Mouse (Mus musculus) spleen, adult 18-20 months (tissue): ENCODE data around the gene Shc2.
A peak's percentile ranks its signal among the peaks of the same experiment; 100 is the strongest.

Source experiments
- DNase-seq, 2 experiments: peaks; one replicate each; pipeline ENCODE4 v3.0.0; 2022; ENCODE audit warnings: mixed read lengths in 2 of 2

The Shc2 gene

DNA sequence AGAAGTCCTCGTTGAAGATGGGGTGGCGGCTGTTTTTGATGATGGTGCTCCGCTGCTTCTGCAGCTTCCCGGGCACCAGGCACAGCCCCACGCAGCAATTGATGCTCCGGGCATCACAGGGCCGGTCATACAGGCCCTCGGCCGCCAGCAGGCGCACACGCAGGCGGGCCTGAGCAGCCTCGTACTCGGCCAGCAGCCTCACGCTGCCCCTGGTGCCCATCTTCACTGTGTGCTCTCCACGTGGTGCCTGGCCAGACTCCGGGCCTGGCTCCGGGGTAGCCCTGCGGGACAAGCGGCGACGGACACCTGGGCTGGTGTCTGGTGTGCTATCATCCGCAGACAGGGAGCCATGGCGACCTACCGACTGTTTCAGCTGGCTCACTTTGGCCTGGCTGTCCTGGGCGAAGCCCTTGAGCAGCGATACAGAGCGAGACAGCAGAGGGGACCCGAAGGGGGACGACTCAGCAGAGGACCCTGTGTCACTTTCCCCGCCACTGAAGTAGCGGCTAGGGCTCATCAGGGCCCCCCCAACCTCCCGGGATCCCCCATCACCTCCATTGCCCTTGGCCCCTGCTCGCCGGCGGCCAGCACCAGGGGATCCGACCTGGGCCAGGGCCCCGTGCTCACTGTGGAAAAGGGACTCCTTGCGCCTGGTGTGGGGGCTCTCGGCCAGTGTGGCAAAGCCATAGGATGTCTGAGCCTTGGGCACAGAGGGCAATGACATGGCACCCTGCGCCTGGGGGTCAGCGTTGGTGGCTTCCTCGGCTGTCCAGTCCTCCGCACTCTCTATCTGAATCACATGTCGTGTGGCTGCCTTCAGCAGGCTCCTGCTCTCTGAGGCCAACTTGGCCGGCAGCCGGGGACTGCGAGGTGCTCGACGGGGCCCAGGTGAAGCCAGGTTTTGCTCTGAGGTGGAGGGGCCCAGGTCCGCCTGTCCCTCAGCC, 25.3 kb downstream of the Shc2 start:
- DNase-seq: no peak

DNA sequence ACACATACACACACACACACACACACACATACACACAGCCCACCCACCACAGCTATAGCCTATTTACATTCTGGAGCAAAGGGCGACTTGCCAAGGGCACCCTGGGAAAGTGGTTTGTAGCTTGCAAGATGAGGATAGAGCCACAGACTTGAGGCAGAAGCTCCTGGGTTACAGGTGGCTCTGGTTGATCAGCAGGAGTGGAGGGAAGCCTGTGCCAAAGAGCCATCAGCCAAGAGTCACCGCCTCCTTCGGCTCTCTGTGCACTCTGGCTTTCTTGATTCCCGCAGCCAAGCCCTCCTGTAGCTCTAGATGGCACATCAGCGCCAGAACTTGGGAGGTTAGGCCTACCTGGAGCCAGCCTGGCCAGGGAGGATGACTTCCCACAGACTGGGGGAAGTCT, 26.4 kb downstream of the Shc2 start:
- no peak for DNase-seq

DNA sequence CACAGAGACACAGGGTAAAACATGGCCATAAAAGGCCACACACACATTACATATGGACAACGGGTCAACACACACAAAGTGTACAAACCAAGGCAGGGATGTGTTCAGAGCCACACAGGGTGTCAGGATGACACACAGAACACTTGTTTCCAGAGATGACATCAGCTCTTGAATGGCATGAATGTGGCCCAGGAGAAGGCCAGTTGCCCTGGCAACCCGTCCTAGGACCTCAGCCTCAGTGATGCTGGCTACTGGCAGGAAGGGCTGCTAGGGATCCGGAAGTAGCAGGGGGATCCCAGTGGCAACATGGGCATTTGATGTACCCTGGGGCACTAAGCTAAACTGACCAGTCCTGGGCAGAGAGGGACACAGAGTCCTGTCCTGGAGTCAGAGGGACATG, 28.4 kb downstream of the Shc2 start:
- DNase-seq: no peak

DNA sequence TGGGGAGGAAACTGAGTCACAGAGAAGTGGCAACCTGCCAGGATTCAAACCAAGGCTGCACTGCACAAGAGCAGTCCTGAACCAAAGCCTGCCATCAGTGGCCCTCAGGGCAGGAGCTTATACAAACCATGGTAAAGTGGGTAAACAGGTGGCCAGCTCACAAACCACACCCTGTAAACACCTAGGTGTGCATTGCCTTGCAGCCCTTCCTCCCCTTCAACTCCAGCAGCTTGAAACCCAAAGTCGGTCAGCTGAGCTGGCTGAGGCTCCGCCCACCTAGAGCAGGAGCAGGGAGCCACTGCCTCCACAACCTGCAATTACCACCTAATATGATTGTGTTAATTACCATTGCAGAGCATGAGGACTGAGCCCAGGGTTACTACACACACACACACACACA, 29.8 kb downstream of the Shc2 start:
- DNase-seq: no peak

DNA sequence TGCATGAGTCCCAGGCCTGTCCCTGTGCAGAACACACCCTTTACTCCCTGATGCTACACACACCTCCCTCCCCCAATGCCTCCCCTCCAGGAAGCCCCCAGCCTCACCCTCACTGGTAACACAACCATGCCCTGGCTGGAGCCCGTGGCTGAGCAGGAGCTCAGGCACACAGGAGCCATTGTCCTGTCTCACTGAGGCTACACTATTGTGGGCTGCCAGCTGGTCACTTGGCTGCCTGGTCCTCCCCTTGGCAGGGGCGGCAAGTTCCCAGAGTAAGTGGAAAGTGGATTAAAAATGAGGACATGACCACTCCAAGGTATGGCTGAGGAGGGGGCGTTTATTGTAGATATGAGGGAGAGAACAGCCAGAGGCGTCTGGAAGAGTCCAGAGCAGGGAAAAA, 31.2 kb downstream of the Shc2 start:
- no peak for DNase-seq

DNA sequence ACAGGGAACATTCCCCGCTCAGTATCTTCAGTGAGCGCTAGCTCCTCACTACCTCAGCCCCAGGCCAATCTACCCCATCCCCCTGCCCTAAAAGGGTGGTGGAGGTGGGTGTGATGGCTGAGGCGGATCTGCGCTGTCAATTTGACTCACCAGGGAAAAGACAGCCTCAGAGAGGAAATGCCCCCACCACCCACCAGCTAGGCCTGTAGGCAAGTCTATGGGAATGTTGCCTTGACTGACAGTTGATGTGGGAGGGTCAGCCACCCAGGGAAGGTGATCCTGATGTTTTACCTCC, 39.8 kb downstream of the Shc2 start:
- no peak for DNase-seq

DNA sequence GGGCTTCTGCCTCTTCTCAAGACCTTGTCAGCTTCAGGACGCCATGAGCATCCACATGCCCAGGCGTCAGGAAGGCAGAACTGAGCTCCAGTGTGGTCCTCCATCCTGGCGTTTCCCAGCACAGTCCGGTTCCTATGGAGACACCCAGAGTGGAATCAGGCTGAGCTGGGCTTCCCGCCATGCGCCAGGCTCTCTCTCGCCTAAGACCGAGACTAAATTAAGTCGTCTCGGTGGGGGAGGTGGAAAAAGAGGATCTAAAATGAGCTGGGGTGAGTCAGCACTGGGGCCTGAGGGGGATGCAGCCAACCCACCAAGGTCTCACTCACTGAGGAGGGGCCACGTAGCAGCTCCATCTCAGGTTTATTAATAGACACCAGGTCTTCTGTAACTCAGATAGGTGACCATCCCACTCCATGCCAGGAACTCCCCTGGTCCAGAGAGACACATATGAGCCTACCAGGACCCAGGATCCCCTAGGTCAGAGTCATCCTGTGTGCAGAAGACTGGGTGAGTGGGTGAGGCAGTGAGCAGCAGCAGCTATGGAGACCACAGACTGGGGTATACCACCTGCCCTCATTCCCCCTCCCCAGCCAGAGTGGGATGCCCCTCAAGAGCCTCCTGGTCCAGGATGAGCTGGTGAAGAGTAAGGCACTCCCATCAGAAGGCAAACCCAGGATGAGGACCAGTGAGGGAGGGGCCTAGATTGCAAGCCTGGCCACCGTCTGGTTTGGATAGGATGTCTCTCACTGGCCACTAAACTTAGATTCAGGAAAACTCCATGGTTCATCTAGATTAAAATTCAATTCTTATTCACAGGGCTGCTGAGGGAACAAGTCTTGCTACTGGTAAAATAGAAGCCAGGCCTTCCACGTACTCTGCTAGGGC, 40.4 kb downstream of the Shc2 start:
- no peak for DNase-seq

DNA sequence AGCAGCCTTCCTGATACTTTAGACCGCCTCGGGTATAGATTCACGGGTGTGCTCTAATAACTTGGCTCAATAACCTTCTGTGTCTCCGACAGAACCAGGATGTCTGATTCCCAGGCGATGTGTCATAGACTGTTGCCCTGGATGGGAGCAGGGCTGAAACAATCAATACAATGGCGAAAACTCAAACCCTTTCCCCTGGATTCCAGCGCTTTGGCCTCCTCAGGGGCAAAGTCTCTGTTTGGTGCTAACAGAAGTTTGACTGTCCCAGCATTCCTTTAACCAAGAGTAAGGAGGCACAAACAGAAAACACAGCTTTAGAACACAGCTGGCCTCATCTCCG, 42.2 kb downstream of the Shc2 start:
- DNase-seq: no peak

DNA sequence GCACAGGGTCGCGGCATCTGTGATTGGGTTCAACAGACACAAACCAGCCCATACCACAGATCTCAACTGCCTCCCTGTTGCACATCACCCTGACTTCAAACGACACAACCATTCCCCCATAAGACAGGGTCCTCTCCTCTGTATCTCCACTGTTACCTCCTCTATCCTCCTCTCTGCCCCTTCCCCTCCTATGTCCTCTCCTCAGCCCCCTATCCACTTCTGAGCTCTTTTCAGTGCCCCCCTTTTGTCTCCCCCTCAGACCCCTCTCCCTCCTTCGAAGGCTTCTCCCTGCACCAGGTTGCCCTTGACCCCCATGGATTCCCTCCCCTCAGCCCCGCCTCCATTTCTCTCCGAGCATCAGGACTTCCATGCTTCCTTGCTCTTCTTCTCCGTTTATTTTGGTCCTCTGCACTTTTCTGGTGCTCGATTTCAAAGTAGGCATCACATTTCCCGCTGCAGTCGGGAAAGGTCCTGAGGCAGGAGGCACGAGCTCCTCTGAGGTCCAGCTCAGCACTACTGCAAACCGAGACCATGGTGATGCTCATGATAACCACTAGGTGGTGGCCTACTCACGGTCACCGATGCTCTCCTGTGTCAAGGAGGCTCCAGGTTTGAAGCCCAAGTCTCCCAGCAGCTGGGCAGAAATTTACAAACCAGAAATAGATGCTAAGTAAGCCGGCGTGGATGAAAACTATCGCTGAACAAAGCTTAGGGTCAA, 42.7 kb downstream of the Shc2 start:
- peak in 1 of 2 experiments; percentile 33 for DNase-seq

DNA sequence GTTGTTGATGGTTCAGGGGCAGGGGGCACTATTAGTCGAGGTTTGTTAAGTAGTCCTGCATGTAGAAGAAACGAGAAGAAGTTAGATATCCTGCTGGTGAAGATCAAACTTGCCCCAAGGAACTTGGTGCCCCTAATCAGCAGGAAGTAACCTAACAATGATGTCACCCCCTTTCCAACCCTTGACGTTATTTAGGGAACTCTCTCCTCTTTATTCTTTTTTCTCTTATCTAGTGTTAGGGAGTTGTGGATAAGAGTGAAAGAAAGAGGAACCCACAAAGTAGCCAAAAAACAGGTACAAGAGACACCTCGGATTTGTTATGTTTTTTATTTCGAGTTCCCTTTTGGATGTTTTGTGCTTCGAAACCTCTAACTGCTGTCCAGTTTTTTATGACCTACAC, 43.6 kb downstream of the Shc2 start:
- DNase-seq: no peak

DNA sequence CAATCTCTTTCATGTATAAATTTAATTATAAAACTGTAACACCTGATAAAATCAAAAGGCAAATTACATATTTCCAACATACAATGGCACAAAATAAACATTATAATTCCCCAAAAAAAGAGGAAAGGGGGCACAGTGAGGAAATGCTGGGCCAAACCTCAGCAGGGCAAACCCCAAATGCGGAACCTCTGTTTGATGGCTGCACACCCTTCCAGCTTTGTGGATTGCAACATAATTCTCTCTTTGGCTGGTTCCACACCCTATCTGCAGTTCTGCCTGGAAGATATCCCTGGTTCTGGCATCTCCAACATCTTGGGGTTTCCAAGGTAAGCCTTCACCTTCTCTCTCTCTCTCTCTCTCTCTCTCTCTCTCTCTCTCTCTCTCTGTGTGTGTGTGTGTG, 47.0 kb downstream of the Shc2 start:
- no peak for DNase-seq

DNA sequence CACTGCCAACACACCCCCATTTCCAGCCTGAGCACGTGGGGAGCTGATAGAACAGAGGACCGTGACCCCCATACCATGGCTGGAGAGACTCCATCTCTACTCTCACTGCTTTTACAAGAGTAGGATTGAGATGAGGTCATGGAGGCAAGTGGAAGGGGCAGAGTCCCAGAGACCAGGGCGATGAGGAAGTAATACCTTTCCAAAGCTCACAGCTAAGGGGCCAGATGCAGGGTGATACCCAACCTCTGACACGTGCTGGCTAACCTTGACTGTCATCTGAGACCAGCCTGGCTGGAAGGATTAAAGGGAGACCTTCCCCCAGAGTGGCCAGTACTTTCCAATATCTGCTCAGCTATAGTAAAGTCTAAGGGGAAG, 50.0 kb downstream of the Shc2 start:
- DNase-seq: no peak

DNA sequence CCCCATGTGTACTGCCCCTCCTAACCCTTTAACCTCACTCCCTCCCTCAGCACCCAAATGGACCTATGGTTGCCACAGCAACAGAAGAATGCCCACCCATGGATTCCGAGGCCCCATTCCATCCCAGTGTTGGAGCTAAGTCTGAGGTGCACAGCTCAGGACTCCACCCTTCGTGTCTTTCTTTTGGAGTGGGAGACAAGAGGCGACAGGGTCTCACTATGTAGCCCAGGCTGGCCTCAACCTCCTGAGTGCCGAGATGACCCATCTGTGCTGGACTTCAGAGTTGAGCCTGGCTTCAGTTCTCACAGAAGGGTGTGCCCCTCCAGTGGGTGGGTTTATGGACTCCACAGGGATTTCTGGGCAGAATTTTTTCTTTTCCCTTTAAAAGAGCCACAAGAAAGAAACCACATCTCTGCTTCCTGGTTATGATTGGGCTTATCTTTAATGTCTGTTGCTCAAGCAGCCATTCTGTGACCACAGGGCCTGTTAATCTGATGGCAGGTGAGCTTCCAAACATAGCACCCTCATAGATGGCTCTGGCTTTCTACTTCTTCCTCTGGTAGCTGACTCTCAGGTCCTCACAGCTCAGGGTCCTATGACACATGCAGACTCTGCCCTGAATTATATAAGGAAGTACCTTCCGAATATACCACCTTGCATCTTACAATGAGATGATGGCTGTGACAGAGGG, 50.5 kb downstream of the Shc2 start, which contains the start of gene Theg:
Gene Theg (minus strand): TSS at position 271 of the 691 bp plus-strand sequence.
- DNase-seq: no peak

DNA sequence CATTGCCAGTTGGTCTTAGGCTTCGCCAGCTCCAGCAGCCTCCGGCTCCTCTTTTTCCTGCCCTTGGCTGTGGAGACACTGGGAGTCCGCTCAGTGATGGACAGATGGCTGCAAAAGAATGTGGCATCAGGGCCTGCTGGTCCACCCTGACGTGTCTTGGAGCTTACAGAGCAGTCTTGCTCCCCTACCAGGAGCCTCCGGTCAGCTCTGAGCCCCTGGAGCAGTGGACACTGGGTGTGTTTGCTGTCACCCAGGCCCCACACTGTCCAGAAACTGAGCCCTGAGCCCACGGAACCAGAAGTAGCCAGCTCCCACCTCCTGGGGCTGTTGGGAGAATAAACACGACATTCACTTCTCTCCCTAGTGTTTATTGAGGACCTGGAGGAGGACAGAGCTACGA, 51.5 kb downstream of the Shc2 start:
- DNase-seq: no peak

DNA sequence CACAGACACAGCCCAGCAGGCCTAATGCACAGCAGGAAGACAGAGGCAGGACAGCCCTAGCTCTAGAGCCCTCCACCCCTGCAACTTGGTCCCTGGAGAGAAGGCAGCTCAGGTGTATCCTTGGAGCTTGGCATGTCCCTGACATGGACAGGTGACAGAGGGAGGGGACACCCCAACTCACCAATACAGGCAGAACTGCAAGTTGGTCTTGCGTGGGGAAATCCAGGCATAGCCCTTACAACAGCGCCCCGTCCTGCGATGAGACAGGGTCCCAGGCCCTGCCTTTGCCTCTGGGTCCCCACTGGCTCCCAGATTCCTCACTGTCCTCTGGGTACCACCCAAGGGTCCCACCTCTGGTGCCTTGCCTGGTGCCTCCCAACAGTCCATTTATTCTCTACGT, 52.0 kb downstream of the Shc2 start:
- no peak for DNase-seq

DNA sequence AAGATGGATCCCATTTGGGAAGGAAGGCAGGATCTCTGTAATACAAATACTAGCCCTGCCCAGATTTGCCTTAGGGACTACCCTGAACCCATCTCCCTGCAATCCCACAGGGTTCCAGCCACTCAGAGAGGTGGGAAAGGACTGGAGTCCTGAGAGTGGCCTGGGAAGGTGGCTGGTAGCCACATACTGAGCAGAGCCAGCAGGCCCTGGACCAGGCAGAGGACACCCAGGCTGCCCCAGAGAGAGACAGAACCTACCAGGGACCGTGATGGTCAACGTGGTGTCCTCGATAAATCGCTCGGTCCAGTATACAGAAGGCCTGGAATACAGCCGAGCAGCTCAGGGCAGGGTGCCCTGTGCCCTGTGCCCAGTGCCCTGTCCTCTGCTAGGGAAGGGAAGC, 52.6 kb downstream of the Shc2 start:
- no peak for DNase-seq

DNA sequence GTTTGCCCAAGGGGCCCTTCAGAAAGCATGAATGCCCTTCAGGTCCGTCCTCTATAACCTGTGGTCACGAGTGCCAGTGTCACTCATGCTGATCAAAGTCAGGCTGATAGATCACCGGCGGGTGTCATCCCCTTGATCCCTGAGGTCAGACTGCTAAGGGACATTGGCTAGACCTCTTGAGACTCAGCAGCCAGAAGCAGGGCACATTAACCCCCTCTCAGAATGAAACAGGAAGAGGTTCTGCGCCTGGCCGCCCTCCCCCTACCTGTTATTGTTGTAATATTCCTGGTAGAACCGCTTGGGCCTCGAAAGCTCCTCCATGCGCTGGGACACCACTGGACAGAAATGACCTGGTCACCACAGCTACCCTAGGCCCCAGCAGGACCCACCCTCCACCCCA, 53.3 kb downstream of the Shc2 start:
- peak; percentile 25 to 41 for DNase-seq

DNA sequence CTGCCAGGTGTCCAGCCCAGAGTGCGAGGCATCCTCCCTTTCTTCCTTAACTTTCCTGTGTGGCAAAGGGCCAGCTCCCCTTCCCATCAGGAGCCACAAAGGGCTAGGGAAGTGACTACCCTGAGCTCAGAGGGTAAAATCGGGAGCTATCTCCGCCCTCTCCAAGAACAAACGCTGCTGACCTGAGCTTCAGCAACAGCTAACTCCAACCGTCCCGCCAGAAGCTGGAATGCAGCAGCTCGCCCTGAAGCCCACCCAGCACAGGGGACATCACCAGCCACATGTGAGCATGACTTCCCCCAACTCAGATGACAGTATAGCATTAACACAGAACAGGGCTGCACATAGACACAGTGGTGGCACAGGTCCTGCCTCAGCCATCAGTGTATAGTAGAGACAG, 53.7 kb downstream of the Shc2 start:
- DNase-seq: no peak

DNA sequence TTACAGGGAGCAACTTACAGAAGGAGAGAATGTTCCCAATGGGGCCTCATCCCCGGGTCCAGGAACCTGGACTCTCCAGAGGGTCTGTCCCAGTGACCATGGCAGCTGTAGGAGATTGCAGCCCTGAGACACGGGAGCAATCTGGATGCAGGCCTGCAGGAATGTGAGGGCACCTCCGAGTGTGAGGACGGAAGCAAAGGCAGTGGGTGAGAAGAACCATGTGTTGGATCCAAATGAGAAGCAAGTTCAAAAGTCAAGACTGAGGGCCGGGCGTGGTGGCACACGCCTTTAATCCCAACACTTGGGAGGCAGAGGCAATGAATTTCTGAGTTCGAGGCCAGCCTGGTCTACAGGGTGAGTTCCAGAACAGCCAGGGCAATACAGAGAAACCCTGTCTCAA, 56.2 kb downstream of the Shc2 start:
- no peak for DNase-seq

DNA sequence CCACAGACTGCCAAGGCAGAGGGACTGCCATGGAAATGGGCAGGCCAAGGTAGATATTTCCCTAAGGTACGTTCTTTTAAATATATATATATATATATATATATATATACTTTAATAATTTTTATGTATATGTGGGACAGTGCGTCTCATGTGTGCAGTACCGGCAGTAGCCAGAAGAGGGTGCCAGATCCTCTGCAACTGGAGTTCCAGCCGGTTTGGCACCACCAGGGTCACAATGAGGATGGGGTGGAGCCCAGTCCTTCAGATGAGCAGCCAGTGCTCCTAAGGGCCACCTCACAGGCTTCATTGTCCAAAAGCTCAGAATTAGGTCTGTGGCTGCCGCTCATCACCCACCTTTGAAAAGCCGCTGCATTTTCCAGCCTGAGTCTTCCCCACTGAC, 56.9 kb downstream of the Shc2 start:
- DNase-seq: peak in 1 of 2 experiments; percentile 35

DNA sequence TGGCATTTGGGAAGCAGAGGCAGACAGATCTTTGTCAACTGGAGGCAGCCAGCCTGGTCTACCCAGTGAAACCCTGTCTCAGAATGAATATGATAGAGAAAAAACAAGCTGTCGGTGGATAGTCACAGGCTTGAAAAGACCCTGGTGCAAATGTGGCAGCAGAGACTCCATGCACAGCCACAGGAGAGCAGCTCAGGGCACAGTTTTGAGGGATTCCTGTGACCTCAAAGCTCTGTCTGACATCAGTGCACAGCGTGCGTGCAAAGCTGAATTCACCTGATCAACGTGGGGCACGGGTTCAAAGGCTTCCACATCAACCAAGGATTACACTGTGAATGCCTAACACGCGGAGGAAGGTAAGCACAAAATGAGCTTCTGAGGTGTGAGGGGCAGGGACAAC, 57.4 kb downstream of the Shc2 start:
- DNase-seq: no peak

DNA sequence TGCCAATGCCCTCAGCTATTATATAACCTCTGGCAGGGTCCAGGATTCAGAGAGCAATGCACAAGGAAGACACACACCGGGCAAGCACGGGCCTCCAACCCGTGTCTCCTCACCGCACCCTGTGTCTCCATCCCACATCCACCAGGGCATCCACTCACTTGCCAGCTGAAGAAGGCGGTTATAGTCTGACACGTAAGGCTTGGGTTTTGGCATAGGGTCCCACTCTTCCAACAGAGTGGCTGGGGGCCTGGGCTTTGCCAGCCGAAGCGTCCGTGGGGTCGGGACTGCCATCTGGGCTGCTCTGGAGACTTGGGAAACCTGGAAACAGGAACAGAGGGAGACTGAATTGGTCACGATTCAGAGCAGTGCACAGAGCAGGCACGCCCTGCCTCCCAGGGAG, 57.9 kb downstream of the Shc2 start:
- no peak for DNase-seq

DNA sequence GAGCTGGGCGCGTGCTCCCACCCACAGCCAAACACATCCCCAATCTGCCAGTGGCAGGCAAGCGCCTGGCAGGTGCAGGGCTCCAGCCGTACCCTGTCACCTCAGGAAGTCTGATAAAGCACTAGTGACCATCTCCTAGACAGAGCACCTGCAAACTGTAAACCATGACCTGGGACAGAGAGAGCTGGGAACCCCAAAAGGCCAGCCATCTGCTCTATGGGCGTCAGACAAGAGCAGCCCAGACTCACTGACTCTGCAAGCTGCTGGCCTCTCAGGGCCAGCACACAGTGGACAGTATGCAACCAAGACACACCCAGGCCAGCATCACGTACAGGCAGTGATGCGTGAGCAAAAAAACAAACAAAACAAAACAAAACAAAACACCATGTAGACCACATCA, 58.8 kb downstream of the Shc2 start:
- no peak for DNase-seq
